Mouse (Mus musculus) olfactory bulb, adult 2 months (tissue): Measurements from ENCODE around the gene Tmem163.

Source experiments
- CTCF ChIP-seq: fragments of 200-500 bp; IDR thresholded peaks from 2 replicates; pipeline ENCODE4 v1.5.1; 2012; ENCODE audit warnings: low read depth, mild to moderate bottlenecking, low read length, moderate library complexity; ENCODE audit not compliant: insufficient read depth
- POLR2A ChIP-seq: fragments of 200-500 bp; IDR thresholded peaks from 2 replicates; pipeline ENCODE4 v1.6.1; 2012; ENCODE audit warnings: mild to moderate bottlenecking, low read depth, low read length, moderate library complexity; ENCODE audit not compliant: insufficient read depth

- TF ChIP-seq CTCF (no peak), POLR2A (no peak)
Observed at GRCm38 (mm10) chr1:127548078-127548477, 131.3 kb downstream of the Tmem163 start.
